Mouse (Mus musculus) spleen, postnatal 14 days (tissue): ENCODE results near the gene Prom1.

Experiments used
- DNase-seq, 2 experiments: peaks; one replicate each; pipeline ENCODE4 v3.0.0; 2021 to 2022; ENCODE audit warnings: low spot score in 2 of 2

The Prom1 gene

GRCm38 (mm10) chr5:43974166-43974565 lies 127.7 kb downstream of the Prom1 start:
- no peak for DNase-seq

GRCm38 (mm10) chr5:43971156-43971555 lies 130.7 kb downstream of the Prom1 start:
- no peak for DNase-seq

GRCm38 (mm10) chr5:43970532-43970931 lies 131.3 kb downstream of the Prom1 start:
- DNase-seq: no peak

- DNase-seq: no peak
Measured at GRCm38 (mm10) chr5:43968634-43969033, 133.2 kb downstream of the Prom1 start.

- no peak for DNase-seq
Measured at GRCm38 (mm10) chr5:43961056-43961455, 140.8 kb downstream of the Prom1 start.

GRCm38 (mm10) chr5:43959884-43960440 lies 141.9 kb downstream of the Prom1 start:
- no peak for DNase-seq

- DNase-seq: no peak
Measured at GRCm38 (mm10) chr5:43953241-43953640, 148.6 kb downstream of the Prom1 start.

GRCm38 (mm10) chr5:43948748-43949275 lies 153.0 kb downstream of the Prom1 start:
- DNase-seq: no peak

- peak; percentile 49 to 64 for DNase-seq
Measured at GRCm38 (mm10) chr5:43948111-43948743, 153.6 kb downstream of the Prom1 start.

- no peak for DNase-seq
Measured at GRCm38 (mm10) chr5:43947330-43947977, 154.4 kb downstream of the Prom1 start.
